Mouse (Mus musculus) heart, embryonic 13.5 days (tissue): ENCODE results near the gene Ttf1. TPM values are rescaled to one million over a fixed set of nuclear protein-coding genes. Genes with fewer than 3 reads are reported as not detected.
"Not testable (repeated sequence)": the region's sequence is repeated elsewhere in the genome, so short reads cannot be mapped to it uniquely, and the experiment has no call there.

ENCODE experiments used
- ATAC-seq: fragments of 200-750 bp; cut with Nextera tagmentation; 2 replicates; pipeline ENCODE4 v1.8.0; 2017; ENCODE audit warnings: moderate TSS enrichment; ENCODE audit not compliant: insufficient number of reproducible peaks, low FRiP score, low TSS enrichment; ENCODE audit errors: extremely low read depth
- H3K27ac ChIP-seq: fragments of 300-500 bp; sonication (generic); replicated peaks from 2 replicates; pipeline ENCODE4 v1.5.1; 2015; ENCODE audit warnings: moderate library complexity, mild to moderate bottlenecking, inconsistent platforms
- H3K27me3 ChIP-seq: fragments of 300-500 bp; sonication (generic); replicated peaks from 2 replicates; pipeline ENCODE4 v1.6.1; 2015; ENCODE audit warnings: mild to moderate bottlenecking, inconsistent platforms
- H3K36me3 ChIP-seq: fragments of 300-500 bp; sonication (generic); 2 replicates; pipeline ENCODE4 v1.6.1; 2015; ENCODE audit warnings: mild to moderate bottlenecking, inconsistent platforms
- H3K4me1 ChIP-seq: fragments of 300-500 bp; sonication (generic); 2 replicates; pipeline ENCODE4 v1.6.1; 2015; ENCODE audit warnings: inconsistent platforms
- H3K4me2 ChIP-seq: fragments of 300-500 bp; sonication (generic); 2 replicates; pipeline ENCODE4 v1.6.1; 2015; ENCODE audit warnings: inconsistent platforms, mild to moderate bottlenecking, moderate library complexity
- H3K4me3 ChIP-seq: fragments of 300-500 bp; sonication (generic); 2 replicates; pipeline ENCODE4 v1.5.1; 2015; ENCODE audit warnings: moderate library complexity, mild to moderate bottlenecking, inconsistent platforms
- H3K9ac ChIP-seq: fragments of 300-500 bp; sonication (generic); 2 replicates; pipeline ENCODE4 v1.6.1; 2015; ENCODE audit warnings: inconsistent platforms, mild to moderate bottlenecking, moderate library complexity
- H3K9me3 ChIP-seq: fragments of 300-500 bp; sonication (generic); 2 replicates; pipeline ENCODE4 v1.6.1; 2016; ENCODE audit warnings: inconsistent platforms
- WGBS: fragments of 180-500 bp; shearing (Covaris S2); methylation state at CpG from one replicate; pipeline ENCODE4 v1.1.7; 2015; ENCODE audit warnings: mixed read lengths; 5-methylcytosine and 5-hydroxymethylcytosine counted together
- polyA plus RNA-seq: library from polyadenylated mRNA; unstranded; fragments of >200 nt; fragmentation: Nextera tagmentation; extraction: Ambion mirVana; gene quantifications from 2 replicates; pipeline ENCODE4 v1.2.1, GENCODE M21; 2015

The Ttf1 gene
- polyA plus RNA-seq, 1 experiment from 2014 or later, result 5.0 TPM

DNA sequence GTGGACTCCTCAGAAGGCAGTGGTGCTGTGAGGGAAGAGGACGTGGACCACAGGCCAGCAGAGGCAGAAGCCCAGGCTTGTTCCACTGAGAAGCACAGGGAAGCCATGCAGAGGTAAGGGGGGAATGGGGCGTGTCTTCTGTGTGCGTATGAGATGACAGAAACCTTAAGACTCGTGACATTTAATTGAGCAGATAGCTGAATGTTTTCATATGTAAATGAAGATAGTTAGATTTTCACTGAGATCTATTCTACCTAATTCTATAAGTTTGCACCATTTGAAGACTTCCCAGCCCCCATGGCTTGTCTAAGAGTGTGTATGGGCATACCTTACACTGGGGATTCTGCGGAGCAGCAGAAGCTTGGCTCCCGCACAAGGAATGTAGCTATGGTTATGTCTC lies 5.7 kb downstream of the Ttf1 start:
- Histone ChIP-seq H3K4me3 (no peak overlapping the region), H3K9me3 (no peaks in the 10 kb centered on the region), H3K36me3 (peaks cover 52% of the 10 kb centered on the region), H3K27ac (no peak overlapping the region), H3K4me2 (no peak overlapping the region), H3K9ac (no peak overlapping the region), H3K4me1 (peaks cover 12% of the 10 kb centered on the region), H3K27me3 (no peaks in the 10 kb centered on the region)
- no peak for ATAC-seq
- WGBS, result 92% methylated on average over 6 of the region's 6 CpGs

DNA sequence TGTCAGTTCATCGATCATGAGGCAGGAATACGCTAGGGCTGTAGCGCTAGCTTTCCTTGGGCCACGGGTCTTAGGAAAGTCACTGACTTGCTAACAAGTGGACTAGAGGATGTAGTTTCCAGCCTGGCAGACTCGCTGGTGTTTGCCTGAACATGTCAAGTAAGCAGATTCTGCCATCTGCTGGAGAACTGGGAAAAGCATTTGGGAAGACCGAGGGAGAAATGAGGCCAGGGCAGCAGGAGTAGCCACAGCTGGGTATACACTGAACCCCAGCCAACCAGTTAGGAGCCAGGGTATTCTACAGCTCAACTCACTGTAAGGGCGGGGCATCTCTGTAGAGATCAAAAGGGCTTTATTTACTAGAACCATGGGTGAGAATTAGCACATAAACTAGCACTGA lies 6.3 kb downstream of the Ttf1 start:
- Histone ChIP-seq H3K27ac (no peak overlapping the region), H3K9ac (no peak overlapping the region), H3K4me1 (peaks cover 6% of the 10 kb centered on the region), H3K27me3 (no peaks in the 10 kb centered on the region), H3K4me3 (no peak overlapping the region), H3K9me3 (no peaks in the 10 kb centered on the region), H3K36me3 (peaks cover 58% of the 10 kb centered on the region), H3K4me2 (no peak overlapping the region)
- ATAC-seq, result no peak
- 59% methylated on average over 7 of the region's 7 CpGs for WGBS

DNA sequence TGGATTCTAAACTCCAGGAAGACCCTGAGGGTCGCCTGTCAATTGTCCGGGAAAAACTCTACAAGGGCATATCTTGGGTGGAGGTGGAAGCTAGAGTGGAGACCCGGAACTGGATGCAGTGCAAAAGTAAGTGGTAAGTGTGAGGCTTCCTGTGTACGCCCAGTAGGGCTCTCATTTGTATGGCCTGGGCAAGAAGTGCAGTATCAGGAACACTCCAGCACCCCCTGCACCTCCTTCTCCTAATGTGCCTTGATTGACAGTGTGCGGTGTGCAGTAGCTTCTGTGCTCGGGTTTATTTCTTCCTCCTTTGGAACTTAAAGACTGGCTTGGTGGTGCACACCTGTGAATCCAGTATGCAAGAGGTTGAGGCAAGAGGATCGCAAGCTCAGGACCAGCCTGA lies 14.6 kb downstream of the Ttf1 start:
- ATAC-seq, result no peak
- Histone ChIP-seq H3K4me3 (no peak overlapping the region), H3K4me1 (no peaks in the 10 kb centered on the region), H3K9ac (no peak overlapping the region), H3K36me3 (peaks cover 92% of the 10 kb centered on the region), H3K4me2 (no peak overlapping the region), H3K9me3 (no peaks in the 10 kb centered on the region), H3K27me3 (no peaks in the 10 kb centered on the region), H3K27ac (peak overlapping the region; percentile 56; the same call in 1 of the 2 replicates)
- 87% methylated on average over 7 of the region's 7 CpGs for WGBS

DNA sequence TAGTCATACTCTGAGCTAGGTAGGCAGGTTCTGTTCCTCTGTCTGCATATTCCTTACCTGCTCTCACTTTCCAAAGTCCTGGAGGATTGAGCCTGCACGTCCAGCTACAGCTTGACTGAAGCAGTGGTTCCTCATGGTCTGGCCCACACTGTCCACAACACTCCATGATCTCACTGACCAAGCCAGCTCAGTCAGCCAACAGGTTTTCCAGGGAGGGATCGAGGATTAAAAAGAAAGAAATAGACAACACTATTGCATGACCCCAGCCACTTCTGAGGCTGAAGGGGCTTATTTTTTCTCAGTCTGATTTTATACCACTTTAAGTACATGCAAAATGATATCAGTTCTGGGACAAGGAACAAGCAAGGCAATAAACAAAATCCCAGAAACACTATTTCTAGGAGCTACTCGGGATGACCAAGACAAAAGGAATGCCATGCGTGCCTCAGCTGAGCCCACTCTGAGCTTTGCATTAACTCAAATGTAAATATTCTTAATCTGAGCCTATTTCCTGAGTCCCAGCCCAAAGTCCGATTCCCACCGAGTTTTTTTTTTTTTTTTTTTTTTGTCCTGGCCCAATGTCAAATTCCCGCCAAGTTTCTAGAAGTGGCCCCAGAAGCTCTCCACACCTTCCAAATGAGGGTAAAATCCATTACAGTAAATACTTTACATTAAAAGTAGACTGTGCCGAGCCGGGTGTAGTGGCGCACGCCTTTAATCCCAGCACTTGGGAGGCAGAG lies 15.4 kb downstream of the Ttf1 start:
- WGBS, result 73% methylated on average over 11 of the region's 11 CpGs
- H3K27ac ChIP-seq, result peak overlapping the region; percentile 56
- H3K36me3 ChIP-seq, result peaks cover 94% of the 10 kb centered on the region
- no peak overlapping the region for H3K9ac ChIP-seq
- no peak overlapping the region for H3K4me3 ChIP-seq
- no peaks in the 10 kb centered on the region for H3K9me3 ChIP-seq
- ATAC-seq, result no peak
- no peak overlapping the region for H3K4me2 ChIP-seq
- H3K27me3 ChIP-seq, result no peaks in the 10 kb centered on the region
- no peaks in the 10 kb centered on the region for H3K4me1 ChIP-seq

DNA sequence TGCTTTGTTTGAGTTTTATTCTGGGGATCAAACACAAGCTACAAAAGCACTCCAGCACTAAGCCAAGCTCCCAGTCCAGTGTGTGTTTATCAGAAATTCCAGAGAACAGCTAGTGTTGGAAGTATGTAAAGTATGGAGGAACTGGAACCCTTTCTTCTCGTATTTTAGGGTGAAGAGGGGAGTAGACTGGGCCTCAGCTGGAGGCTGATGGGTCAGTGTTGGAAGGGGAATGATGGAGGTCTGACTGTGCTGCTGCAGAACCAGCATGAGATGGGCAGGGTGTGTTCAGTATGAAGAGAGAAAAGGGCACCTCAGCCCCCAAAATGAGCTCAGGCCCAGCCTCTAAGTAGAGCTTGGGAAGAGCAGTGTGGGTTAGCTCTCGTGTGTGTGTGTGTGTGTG lies 16.2 kb downstream of the Ttf1 start:
- H3K4me2 ChIP-seq, result no peak overlapping the region
- 70% methylated on average over 2 of the region's 2 CpGs for WGBS
- no peak overlapping the region for H3K9ac ChIP-seq
- ATAC-seq, result no peak
- no peaks in the 10 kb centered on the region for H3K9me3 ChIP-seq
- no peaks in the 10 kb centered on the region for H3K27me3 ChIP-seq
- H3K4me3 ChIP-seq, result no peak overlapping the region
- H3K4me1 ChIP-seq, result no peaks in the 10 kb centered on the region
- H3K27ac ChIP-seq, result no peak overlapping the region
- peaks cover 94% of the 10 kb centered on the region for H3K36me3 ChIP-seq

DNA sequence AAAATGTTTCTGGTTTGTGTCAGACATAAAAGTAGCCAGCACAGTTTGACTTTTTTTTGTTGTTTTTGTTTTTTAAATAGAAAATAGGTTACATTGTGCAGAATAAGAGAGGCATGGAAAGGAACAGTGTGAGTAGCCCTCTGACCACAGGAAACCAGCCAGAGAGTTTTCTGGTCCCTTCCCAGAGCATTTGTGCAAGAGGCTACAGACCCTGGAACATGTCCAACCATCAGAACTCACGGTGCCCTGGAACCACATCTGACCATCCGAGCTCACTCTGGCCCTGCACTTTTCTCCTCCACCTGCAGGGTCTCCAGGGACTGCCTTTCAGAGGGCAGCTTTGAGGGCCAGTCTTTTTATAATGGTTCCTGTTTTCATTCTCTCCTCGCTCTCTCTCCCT lies 21.9 kb downstream of the Ttf1 start:
- Histone ChIP-seq H3K4me2 (no peak overlapping the region), H3K27ac (no peak overlapping the region), H3K4me1 (no peaks in the 10 kb centered on the region), H3K27me3 (no peaks in the 10 kb centered on the region), H3K9me3 (no peaks in the 10 kb centered on the region), H3K4me3 (no peak overlapping the region), H3K36me3 (peaks cover 94% of the 10 kb centered on the region), H3K9ac (no peak overlapping the region)
- ATAC-seq, result no peak
- WGBS, result 64% methylated on average over 3 of the region's 3 CpGs

DNA sequence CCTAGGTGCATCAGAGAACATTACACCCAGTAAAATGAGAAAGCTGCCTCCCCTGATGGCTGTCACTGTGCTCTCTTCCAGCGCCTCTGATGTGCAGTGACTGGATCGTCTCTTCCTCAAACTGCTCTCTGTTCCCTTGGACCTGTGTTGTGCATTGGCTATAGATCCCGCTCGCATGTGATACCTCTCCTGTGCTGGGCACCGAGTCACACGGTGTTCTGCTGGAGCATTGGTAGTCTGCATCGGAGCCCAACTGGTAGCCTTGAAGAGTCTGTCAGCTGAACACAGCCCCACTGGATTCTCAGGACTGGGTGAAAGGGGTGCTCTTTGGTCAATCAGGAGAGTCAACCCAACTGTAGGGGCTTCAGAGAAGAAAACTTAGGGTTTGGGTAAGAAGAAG lies 26.0 kb downstream of the Ttf1 start:
- Histone ChIP-seq H3K4me2 (no peak overlapping the region), H3K9me3 (no peaks in the 10 kb centered on the region), H3K9ac (no peak overlapping the region), H3K27ac (no peak overlapping the region), H3K4me1 (no peaks in the 10 kb centered on the region), H3K36me3 (peaks cover 67% of the 10 kb centered on the region), H3K27me3 (no peaks in the 10 kb centered on the region), H3K4me3 (no peak overlapping the region)
- no peak for ATAC-seq
- WGBS, result 94% methylated on average over 7 of the region's 7 CpGs

DNA sequence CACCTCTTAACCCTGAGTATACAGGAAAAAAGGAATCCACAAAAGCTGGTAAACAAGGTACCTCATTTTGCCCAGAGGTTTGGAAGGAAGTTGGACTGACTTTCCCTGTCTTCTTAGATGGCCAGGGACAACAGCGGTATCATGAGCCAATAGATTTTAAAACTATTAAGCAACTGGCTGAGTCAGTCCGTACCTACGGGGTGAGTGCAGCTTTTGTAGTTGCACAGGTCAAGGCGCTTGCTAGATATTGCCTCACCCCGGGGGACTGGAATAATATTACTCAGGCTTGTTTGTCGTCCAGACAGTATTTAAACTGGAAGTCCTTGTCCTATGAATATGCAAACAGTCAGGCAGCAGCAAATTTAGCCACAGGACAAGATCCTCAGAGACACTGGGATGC lies 29.2 kb downstream of the Ttf1 start:
- H3K9ac ChIP-seq, H3K27me3 ChIP-seq, H3K27ac ChIP-seq, H3K4me1 ChIP-seq, H3K4me2 ChIP-seq, H3K4me3 ChIP-seq, ATAC-seq, H3K9me3 ChIP-seq: not testable (repeated sequence)
- peaks cover 35% of the 10 kb centered on the region for H3K36me3 ChIP-seq
- 89% methylated on average over 6 of the region's 6 CpGs for WGBS

DNA sequence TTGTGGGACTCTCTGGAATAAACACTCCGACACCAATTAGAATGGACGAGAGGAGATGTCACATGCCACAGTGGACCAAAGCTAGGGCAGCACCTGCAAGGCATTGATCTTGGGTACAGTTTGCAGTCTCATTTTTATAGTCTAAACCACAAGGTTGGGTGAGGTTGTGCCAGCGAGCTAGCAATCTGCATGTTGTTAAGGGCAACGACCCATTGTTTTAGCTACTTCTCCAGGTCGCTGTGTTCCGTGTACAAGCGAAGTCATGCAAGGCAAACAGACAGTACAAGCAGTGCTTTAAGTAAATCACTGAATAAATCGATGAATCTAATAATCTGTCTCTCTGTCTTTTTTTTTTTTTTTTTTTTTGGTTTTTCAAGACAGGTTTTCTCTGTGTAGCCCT lies 35.6 kb downstream of the Ttf1 start:
- WGBS, result 82% methylated on average over 8 of the region's 8 CpGs
- ATAC-seq, result no peak
- H3K36me3 ChIP-seq, result no peaks in the 10 kb centered on the region
- no peak overlapping the region for H3K4me2 ChIP-seq
- no peak overlapping the region for H3K4me3 ChIP-seq
- H3K9ac ChIP-seq, result no peak overlapping the region
- H3K9me3 ChIP-seq, result no peaks in the 10 kb centered on the region
- no peaks in the 10 kb centered on the region for H3K4me1 ChIP-seq
- no peak overlapping the region for H3K27ac ChIP-seq
- no peaks in the 10 kb centered on the region for H3K27me3 ChIP-seq

DNA sequence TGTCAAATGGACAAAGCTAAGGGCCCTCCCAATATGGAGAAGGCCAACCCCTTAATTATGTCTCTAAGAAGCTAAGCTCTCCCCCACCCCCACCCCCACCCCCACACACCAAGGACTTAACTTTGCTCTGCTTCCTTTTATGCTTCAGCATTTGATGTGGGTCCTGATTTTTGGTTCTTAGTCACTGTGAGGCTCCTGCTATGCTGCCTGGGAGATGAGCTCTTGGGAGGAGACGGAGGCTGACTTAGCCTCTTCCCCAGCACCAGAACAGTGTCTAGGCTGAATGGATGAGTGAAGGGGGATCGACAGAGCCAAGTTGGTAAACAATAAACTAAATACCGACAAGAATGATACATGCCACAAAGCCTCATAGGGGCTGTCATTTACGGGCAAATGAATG lies 36.7 kb downstream of the Ttf1 start:
- H3K27me3 ChIP-seq, result no peaks in the 10 kb centered on the region
- H3K9me3 ChIP-seq, result no peaks in the 10 kb centered on the region
- no peaks in the 10 kb centered on the region for H3K36me3 ChIP-seq
- H3K4me1 ChIP-seq, result no peaks in the 10 kb centered on the region
- no peak overlapping the region for H3K4me2 ChIP-seq
- no peak overlapping the region for H3K9ac ChIP-seq
- no peak for ATAC-seq
- H3K4me3 ChIP-seq, result no peak overlapping the region
- 60% methylated on average over 4 of the region's 4 CpGs for WGBS
- H3K27ac ChIP-seq, result no peak overlapping the region

DNA sequence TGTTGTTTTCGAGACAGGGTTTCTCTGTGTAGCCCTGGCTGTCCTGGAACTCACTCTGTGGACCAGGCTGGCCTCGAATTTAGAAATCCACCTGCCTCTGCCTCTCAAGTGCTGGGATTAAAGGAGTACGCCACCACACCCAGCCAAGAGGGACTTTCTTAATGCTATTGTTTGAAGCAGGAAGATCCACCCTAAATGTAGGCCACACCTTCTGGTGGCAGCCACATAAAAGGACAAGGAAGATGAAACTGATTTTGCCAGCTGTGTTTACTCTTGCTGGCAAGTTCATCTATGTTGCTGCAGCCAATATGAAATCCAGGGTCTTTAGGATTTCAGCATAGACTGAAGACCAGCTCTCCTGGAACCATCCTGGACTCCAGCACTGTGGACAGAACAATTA lies 37.4 kb downstream of the Ttf1 start:
- no peak overlapping the region for H3K4me3 ChIP-seq
- no peaks in the 10 kb centered on the region for H3K36me3 ChIP-seq
- no peak overlapping the region for H3K27ac ChIP-seq
- H3K27me3 ChIP-seq, result no peaks in the 10 kb centered on the region
- H3K4me2 ChIP-seq, result no peak overlapping the region
- H3K9me3 ChIP-seq, result no peaks in the 10 kb centered on the region
- H3K4me1 ChIP-seq, result no peaks in the 10 kb centered on the region
- WGBS, result 58% methylated on average over 3 of the region's 3 CpGs
- no peak for ATAC-seq
- no peak overlapping the region for H3K9ac ChIP-seq

DNA sequence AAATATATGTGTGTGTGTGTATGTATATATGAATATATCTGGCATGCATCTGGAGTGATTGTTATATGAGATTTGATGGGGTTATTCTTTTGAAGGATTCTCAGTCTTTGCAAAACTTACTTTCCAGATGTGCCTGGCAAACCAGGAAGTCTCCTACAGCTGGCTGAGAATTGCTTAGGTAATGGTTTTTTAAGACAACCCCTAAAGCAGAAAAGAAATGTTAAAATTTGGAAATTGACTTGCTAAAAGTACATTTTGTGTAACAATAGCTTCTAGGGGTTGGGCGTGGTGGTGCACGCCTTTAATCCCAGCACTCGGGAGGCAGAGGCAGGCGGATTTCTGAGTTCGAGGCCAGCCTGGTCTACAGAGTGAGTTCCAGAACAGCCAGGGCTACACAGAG lies 37.9 kb downstream of the Ttf1 start:
- not testable (repeated sequence) for H3K9me3 ChIP-seq, H3K4me2 ChIP-seq, H3K27me3 ChIP-seq, H3K4me3 ChIP-seq, ATAC-seq, H3K27ac ChIP-seq, H3K4me1 ChIP-seq, H3K9ac ChIP-seq, H3K36me3 ChIP-seq
- 87% methylated on average over 5 of the region's 5 CpGs for WGBS
